Mouse (Mus musculus) layer of hippocampus, adult 11-12 months (tissue): ENCODE results near the gene Supt16.
A peak's percentile ranks its signal among the peaks of the same experiment; 100 is the strongest.

Experiments used
- DNase-seq: peaks from one replicate; pipeline ENCODE4 v3.0.0; 2022; ENCODE audit warnings: low spot score

Gene Supt16

GRCm38 (mm10) chr14:52197156-52197878, at the start of gene Supt16:
TSS of gene Supt16 (minus strand) at chr14:52197416.
- peak; percentile 80 for DNase-seq

DNA sequence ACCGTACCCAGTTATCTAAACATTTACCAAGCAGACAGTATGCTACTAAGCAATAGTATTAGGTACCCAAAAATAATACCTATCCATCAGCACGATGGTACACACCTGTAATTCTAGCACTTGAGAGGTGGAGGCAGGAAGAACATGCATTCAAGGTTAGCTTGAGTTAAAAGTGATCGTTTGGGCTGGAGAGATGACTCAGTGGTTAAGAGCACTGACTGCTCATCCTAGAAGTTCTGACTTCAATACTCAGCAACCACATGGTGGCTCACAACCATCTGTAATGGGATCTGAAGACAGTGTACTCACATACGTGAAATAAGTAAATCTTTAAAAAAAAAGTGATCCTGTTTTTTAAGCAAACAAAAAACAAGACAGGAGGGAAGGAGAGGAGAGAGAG, 48.9 kb upstream of the Supt16 start:
- DNase-seq: no peak

DNA sequence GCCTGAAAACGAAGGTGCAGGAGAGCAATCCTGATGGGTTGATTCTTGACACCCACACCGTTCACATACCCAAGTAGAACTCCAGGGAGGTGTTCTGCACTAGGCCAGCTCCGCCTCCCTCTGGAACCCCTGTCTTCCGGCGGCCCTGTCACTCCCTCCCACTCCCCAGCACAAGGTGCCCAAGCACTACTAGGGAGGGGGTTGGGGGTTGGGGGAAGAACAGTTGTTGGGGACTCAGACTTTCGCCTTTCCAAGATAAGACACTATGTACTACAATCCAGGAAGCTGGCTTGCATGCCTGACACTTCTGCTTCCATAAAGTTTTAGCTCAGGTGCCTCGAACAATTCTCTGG, 47.5 kb upstream of the Supt16 start:
- DNase-seq: no peak

DNA sequence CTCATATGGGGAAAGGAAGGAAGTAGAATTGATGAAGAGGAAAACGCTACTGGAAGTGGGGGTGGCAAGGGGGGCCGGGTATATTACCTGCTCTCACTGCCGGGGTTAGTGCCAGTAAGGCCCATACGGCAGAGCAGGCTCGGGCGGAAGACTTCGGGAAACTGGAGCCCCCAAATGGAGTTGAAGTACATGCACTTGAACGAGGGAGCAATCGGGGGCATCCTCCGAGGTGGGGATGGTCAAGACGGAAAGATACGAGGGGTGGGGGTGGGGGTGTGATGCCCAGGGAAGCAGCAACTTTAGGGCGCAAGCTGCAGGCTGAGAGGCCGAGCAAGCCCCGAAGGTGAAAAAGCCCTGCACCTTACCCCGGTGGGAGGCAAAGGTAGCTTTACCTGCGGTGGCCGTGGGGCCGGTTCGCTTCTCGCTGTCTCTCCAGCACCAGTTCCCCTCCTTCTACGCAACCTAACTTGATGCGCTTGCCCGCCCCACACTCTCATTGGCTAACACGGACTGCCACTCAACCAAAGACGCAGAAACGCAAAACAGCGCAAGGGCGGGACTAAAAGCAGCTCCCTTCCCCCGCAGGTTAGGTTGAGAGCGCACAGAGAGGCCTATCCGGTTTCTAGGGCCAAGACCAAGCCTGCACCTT, 46.9 kb upstream of the Supt16 start:
- DNase-seq: peak; percentile 100

DNA sequence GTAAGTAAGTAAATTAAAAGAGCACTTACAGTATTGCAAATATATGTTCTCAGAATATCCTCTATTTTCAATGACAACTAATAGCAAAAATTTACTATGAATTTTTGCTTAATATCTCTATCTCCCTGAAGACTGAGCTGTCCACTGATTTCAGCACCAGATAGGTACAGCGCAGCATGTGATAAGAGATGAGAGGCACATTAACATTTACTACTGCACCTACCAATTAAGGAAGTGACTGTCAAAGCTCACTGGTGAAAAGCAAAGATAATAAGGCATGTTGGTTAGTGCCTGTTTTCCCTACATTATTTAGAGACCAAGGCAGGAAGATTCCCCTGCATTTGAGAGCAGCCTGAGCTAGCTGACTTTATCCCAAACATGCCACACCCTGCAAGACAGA, 39.0 kb upstream of the Supt16 start:
- no peak for DNase-seq

GRCm38 (mm10) chr14:52235165-52235564, 37.9 kb upstream of the Supt16 start:
- DNase-seq: no peak

DNA sequence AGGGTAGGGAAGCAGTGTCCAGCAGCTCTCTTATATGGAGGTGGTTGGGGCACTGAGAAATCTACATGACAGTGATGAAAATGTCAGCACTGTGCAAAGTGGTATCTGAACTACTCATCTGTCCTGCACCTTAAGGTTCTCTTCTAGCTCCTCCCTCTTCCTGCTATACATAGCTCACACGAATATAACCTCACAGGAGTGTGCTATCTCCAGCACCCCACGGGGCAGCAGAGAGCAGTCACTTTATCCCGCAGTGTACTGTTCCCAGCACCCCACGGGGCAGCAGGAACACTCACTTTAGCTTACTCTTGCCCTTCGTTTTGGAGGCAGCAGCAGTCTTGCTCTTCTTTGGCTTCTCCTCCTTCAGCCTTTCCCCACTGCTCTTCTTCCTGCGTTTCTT, 35.0 kb upstream of the Supt16 start:
- DNase-seq: no peak

DNA sequence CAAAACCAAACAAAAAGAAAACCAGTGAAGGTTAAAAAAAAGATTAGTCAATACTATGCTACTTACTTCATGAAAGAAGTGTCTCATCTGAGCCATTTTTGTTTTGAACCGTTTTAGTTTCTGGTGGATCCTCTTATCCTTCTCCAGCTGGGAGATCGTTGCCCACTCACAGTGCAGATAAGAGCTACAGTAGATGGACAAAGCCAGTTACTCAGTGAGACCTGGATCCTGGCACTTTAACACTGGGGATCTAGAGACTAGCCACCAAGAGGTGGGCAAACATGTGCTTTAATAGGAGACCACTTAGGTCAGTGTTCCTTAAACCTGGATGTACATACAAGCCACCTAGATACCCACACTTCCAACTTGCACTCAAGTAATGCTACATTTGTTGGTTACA, 28.8 kb upstream of the Supt16 start:
- DNase-seq: no peak

GRCm38 (mm10) chr14:52217261-52217660, 20.0 kb upstream of the Supt16 start:
- DNase-seq: no peak

- DNase-seq: no peak
These were observed 2.2 kb upstream of the Supt16 start for GRCm38 (mm10) chr14:52199412-52199811.

- DNase-seq: no peak
These were observed 925 bp upstream of the Supt16 start for GRCm38 (mm10) chr14:52198141-52198540.

DNA sequence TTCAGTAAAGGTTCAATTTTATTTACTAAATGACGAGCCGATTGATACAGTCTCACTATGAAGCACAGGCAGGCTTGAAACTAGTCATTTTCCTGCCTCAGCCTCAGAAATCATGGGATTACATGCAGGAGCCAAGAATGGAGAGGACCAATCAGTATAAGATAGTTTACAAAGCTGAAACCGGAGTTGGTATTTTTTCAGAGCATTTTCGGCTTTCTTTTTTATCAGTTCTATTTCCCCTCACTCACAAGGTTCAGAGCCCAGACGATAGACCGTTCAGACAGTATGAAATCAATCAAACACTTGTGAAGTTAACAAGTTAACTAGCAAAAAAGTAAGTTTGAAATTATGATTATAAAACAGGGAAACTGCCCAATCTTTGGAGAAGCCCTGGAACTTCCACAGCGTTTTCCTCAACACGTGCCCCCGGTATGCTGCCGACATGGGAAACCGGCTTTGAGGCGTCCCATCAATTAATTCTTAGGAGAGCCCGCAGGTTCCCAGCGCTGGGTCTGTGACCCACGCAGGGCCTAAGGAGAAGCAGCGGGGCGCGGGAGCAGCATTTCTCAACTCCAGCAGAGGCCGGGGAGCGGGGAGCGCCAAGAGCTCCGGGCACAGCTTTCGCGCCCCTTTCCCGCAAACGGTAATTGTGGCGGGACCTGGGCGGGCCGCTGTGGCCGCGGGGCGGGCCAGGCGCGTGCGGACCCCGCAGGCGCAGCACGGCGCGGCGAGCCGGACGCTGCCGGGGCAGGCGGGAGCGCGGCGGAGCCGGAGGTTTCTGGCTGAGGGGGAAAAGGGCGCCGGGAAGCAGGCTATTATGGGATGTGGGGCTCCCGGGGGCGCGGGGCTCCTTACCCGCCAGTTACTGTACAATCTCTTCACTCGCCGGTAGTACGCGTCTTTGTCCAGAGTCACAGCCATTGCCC, 723 bp downstream of the Supt16 start:
- DNase-seq: peak; percentile 23

GRCm38 (mm10) chr14:52195691-52196090, 1.5 kb downstream of the Supt16 start:
- DNase-seq: peak; percentile 38

- no peak for DNase-seq
These were observed 6.4 kb downstream of the Supt16 start for GRCm38 (mm10) chr14:52190740-52191359.

DNA sequence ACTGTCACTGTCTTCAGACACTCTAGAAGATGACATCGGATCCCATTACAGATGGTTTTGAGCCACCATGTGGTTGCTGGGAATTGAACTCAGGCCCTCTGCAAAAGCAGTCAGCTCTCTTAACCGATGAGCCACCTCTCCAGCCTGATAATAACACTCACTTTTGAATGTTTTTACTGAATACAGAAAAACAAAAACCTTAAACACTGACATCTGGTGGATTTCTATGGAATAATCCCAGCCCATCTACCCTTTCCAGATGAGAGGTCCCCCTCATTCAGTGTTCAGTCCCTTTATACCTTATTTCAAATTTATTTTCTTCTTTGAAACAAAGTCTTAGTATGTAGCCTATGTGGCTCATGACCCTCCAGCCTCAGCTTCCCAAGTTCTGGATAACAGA, 7.7 kb downstream of the Supt16 start:
- DNase-seq: no peak

GRCm38 (mm10) chr14:52188788-52189187, 8.4 kb downstream of the Supt16 start:
- DNase-seq: no peak

DNA sequence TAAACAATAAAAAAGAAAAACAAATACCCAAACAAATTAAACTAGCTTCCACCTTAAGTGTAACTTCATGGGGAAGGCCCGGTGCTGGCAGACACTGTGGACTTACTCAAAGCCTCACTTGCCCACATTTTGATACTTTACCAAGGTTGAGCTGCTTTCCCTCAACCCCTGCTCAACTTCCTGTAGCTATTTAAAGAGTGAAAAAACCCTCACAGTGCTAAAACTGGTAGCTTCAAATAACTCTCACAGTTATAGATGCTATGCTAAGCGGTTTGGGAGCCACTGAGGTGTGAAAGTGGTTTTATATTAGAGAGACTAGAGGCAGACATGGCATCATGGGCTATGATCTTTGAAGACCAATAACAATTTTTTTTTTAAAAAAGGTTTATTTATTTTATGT, 30.6 kb downstream of the Supt16 start:
- no peak for DNase-seq

DNA sequence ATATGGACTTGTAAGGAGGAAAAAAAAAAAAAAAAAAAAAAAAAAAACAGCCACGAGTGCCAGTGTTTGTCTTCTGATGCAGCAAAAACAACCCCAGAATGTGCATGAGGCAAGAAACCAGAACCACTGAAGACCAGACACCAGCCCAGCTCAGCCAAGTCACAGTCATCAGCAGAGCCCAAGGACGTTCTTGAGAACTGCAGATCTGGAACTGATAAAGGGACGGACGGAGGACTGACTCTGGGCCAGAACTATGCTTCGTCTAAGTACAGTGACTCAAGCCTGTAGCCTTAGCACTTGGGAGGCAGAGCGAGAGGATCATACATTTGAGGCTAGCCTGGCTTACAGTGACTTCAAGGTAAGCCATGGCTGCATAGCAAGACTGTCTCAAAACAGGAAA, 36.3 kb downstream of the Supt16 start:
- no peak for DNase-seq

- DNase-seq: no peak
These were observed 42.2 kb downstream of the Supt16 start for GRCm38 (mm10) chr14:52155008-52155407.

GRCm38 (mm10) chr14:52152613-52153012, 44.6 kb downstream of the Supt16 start:
- DNase-seq: no peak

- no peak for DNase-seq
These were observed 45.0 kb downstream of the Supt16 start for GRCm38 (mm10) chr14:52152179-52152578.

DNA sequence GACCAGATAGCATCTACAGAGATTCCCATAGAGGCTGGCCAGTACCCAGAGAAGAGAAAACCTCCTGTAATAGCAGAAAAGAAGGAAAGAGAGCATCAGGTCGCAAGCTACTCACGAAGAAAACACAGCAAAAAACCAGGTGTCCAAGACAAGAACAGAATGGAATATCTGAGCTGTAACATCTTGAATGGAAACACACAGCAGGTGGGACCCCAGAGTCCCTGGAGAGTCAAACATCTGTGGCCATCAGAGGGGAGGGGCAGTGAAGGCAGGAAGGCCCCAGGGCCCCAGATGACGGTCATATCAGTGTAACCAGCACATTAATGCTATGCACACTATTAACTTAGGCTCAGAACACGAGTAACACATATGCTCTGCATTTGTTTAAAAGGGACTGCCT, 47.3 kb downstream of the Supt16 start:
- no peak for DNase-seq
